Mouse (Mus musculus): ENCODE measurements around the gene Src.

Src gene

DNA sequence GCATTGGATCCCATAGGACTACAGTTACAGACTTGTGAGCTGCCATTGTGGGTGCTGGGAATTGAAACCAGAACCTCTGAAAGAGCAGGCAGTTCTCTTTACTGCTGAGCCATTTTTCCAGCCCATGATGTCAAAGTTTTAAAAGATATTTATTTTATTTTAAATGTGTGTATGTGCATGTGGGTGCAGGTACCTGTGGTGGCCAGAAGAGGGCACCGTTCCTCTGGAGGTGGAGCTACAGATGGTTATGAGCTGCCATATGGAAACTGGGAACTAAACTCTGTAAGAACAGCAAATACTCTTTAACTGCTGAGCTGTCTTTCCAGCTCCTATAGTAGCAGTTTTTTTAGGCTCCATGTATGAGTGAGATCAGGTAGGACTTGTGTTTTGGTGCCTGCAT lies 23.1 kb downstream of the Src start:
- no peak for DNase-seq

DNA sequence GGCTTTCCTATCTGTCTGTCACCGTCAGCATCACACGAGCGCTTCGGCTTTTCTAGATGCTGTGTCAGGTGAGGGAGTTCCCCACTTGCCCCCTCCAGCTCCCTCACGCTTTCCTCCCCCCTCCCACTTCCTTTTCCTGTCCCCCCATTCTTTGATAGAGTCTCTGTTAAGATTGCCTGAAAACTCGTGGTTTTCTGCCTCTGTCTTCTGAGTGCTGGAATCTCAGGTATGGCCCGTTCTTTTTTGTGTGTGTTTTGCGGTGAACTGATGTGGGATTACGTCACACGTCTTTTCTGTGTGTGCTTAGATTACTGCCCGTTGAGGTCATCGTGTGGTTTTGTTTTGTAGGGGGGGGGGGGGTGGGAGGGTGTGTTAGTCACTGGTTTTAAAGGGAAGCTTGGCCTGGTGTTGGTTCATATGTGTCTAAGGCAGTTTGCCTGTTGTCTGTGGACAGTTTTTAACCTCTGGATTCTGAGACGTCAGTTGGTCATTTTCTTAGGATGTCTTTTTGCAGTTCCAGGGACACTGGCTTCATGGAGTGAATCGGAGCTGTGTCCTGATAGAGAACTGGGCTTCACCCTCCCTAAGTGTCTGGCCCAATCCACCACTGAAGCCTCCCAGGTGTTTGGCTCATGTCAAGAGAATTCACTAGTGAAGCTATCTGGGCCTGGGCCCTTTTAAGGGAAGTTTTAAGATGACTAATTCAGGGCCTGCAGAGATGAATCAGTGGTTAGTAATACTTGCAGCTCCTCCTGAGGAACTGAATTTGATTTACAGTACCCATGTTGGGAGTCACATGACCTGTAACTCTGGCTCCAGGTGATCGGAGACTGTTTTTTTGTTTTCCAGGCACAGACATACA lies 29.3 kb downstream of the Src start:
- DNase-seq, result no peak

- no peak for DNase-seq
Measured at GRCm38 (mm10) chr2:157448356-157448755, 30.1 kb downstream of the Src start.

- no peak for DNase-seq
Measured at GRCm38 (mm10) chr2:157450905-157451304, 32.7 kb downstream of the Src start.

DNA sequence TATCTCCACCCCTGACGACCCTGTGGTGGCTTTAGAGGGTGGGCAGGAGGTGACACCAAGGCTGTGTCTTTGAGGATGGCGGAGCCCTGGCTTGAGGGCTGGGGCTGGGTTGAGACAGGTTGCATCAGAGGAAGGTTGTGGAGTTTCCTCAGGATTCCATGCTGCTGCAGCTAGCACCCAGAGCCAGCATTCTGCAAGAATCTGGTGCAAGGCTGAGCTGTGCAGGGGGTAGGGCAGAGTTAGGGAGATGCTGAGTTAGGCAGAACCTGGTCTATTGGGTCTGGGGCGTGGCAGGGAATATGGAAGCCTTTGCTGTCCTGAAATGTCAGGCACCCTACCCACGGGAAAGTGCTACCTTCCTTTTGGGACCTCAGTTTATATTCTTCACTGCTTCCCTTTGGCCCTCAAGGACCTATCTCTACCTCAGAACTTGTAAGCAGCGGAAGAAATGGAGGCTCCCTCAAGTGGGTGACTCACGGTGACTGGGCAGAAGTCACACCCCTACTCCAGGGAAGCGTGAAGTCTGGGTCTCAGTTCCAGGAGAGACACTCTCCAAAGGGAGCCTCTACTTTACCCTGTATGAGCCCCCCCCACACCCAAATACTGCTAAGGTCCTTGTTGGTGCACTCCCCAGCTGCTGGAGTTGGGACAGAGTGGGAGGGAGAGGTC lies 33.3 kb downstream of the Src start:
- DNase-seq, result no peak

GRCm38 (mm10) chr2:157457100-157457806 lies 39.0 kb downstream of the Src start:
- peak; percentile 84 for DNase-seq

DNA sequence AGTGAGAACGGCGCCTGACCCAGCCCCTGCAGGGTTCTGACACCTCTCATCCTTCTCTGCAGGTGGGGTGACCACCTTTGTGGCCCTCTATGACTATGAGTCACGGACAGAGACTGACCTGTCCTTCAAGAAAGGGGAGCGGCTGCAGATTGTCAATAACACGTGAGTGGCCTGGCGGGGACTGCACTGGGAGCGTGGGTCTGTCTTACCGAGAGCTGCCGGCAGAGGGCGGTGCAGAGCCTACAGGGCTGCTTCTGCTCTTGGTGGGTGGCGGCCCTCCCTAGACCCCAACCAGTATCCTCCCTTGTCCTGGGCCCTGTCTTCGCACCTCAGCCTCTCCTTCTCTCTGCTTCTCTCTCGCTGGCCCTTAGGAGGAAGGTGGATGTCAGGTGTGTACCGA lies 40.2 kb downstream of the Src start:
- peak; percentile 76 for DNase-seq

- DNase-seq, result no peak
Measured at GRCm38 (mm10) chr2:157459736-157460135, 41.5 kb downstream of the Src start.

- peak; percentile 34 for DNase-seq
Measured at GRCm38 (mm10) chr2:157462776-157463710, 44.8 kb downstream of the Src start.

DNA sequence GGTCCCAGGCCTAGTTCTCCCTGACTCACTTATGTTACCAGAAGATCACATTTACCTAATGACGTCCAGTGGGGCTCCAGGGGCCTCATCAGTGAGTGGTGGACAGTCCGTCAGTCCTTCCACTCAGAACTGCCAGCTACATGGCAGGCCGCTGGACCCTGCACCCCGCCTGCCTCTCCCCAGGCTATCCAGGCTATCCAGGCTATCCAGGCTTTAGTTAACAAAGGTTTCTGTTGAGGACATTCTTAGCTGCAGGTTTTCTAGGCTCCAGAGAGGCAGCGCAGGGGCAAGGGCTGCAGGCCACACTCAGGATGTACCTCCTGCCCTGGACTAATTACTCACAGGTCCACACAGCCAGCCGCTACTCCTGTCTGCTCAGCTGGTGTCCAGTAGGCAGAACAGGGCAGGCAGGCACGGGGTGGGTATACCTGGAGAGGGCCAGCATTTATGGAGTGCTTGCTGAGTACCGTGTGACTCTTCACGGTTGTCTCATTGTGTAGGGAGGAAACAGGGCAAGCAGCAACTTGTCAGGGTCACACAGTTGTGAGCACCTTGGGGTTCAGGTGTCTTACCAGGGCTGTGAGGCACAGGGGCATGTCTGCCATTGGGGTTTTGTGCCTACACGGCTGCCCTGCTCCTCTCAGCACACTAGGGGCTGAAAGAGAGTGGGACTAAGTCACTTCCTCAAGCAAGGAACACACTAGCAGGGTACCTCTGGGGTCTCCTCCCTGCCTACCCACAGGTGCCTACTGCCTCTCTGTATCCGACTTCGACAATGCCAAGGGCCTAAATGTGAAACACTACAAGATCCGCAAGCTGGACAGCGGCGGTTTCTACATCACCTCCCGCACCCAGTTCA lies 45.9 kb downstream of the Src start:
- DNase-seq, result no peak

DNA sequence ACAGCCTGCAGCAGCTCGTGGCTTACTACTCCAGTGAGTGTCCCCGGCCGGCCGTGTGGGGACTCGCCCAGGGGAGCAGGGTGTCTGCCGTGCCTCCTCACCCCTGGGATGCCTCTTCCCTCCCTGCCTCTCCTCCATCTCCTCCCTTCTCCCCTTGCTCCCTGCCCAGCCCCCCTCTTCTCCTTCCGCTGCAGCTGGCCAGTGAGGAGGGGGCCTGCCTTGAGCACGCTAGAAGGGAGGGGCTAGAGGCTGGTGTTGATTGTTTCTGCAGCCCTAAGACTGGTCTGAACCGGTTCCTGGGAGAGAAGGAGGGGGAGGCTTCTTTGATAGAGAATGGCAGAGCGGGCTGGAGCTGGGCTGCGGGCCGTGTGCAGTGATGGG lies 46.5 kb downstream of the Src start:
- peak; percentile 63 for DNase-seq

DNA sequence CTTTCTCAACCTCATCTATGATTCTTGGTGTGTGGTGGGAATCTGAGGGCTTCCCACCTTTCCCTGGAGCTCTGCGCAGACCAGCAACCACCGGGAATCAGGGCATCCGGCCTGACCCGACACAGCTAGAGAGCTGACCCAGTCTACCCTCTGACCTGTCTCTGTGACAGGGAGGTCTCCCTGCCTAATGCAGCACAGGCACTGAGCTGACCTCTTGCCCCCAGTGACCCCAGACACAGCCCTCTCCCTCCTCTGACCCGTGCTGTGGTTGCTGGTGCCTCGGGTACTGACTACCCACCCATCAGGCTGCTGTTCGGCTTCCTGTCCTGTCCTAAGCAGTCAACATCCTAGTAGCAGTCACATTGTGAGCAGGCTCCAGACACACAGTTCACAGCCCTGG lies 48.6 kb downstream of the Src start:
- no peak for DNase-seq

DNA sequence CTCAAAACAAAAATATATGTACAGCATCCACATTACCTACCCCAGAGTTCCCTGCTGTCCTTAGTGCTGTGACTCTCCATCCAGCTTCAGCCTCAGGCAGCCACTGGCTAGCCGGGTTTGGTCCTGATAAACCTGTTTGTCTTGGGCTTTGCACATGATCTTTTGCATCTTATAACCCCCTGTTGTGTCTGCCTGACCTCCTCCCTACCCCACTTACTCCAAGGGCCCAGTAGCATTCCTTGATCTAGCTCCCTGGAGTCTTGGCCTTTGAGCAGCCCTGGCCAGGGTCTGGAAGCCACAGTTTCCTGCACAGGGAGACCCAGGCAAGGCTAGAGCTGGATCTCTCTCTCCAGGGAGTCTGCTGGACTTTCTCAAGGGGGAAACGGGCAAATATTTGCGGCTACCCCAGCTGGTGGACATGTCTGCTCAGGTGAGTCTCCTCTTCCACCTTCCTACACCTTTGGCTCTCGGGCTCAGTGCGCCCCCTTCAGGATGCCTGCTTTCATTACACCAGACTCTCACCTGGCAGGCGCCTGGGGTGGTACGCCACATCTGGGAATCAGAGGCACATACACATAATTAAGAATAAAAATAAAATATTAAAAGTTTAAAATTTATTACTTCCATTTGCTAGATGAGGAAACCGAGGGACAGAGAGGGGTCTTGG lies 50.0 kb downstream of the Src start:
- peak; percentile 39 for DNase-seq

- DNase-seq, result no peak
Measured at GRCm38 (mm10) chr2:157471292-157471691, 53.0 kb downstream of the Src start.

- DNase-seq, result no peak
Measured at GRCm38 (mm10) chr2:157471737-157472136, 53.5 kb downstream of the Src start.

DNA sequence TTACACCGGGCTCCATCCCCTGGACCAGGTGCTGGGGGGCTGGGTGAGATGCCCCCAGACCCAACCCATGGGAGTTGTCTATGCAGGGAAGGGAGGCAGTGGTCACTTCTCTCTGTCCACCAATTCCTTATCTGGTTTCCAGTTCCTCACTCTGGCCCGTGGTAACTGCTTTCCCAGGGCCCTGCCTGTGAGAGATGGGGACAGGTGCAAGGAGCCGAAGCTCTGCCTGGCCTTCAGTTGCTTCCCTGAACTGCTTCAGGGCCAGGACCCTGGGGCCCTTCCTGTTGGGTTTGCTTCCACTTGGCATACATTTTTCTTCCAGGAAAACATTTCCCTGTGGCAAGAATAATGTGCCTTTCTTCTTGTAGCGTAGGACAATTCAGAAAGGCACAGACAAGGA lies 54.2 kb downstream of the Src start:
- no peak for DNase-seq

DNA sequence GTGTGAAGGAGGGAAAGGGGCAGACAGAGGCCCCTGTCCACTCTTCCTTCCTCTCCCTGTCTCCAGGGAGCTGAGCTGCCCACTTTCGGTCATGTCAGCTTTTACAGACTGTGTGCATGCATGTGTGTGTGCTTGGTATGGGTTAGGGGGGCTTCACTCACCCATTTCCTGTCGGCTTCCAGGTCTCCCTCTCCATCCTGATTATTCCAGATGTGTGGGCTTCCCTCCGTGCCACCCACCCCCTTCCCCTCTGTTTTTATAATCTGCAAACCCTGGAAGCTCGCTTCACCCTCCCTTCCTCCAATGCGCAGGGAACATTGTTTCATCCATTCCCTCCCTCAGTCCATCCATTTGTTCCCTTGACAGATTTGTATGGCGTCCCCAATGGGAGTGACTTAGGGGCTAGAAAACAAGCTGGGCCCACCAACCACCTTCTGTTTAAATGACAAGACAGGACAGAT lies 56.1 kb downstream of the Src start:
- no peak for DNase-seq

DNA sequence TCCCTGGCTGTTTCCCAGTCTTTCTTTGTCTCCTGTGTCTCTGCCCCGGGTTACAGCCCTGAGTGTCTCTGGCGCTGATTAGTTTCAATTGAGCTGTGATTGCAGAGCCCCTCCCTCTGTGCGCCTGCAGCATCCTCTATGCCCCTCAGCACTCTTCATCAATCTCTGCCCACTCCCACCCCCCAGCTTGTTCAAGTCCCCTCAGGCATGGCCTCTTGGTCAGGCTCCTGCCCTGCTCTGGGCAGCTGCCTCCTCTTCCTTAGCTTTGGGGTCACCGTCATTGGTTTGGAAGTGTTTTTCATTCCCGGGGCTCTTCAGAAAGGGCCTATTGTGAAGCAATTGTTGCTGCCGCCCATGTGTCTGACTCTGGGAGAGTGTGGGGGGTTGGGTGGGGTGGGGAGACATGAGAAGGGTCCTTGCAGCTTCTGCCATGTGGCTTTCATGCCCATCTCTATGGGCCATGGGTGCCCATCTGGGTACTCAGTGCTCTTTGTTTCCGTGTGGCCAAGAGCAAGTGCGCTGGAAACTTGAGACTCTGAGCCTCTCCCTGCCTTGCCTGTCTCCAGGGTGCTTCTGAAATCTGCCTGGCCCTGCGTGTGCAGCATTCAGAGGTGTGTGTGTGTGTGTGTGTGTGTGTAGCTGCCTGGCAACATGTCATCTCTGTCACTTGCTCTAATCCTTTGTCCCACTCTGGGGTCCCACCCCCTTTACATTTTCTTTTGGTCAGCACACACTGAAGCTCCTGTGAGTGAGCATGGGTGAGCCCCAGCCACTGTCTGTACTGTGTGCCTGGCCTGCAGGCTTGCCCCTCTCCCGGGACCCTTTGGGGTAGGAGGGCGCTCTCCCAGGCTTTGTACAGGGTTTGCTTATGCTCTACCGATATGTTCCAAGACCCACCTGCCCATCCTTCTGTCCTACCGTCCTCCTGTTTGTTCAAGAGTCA lies 57.5 kb downstream of the Src start:
- no peak for DNase-seq

DNA sequence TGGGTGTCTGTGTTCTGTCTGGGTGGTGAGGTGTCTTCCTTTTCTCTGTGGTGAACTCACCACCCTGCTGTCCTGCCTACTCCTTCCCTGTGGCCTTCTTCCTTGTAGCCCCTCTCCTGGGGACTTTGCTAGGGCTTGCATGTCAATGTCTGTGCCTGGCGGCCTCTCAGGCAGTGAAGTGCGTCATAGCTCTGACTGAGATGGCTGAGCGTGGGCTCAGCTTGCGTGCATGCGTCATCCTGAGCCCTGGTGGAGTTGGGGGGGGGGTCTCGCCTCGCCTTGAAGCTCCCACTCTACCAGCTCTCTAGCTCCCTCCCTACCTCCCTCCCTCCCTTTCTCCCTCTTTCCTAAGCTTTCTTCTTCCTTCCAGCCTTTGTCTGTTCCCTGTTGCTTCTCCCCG lies 60.4 kb downstream of the Src start:
- DNase-seq, result no peak

Measured in liver (tissue).